Mouse (Mus musculus) stomach, postnatal 0 days (tissue): ENCODE results near the gene Clec2e.

Experiments used
- CTCF ChIP-seq: IDR thresholded peaks from 2 replicates; pipeline ENCODE4 v1.5.1; 2016; ENCODE audit warnings: antibody characterized with exemption, low read depth, mild to moderate bottlenecking, moderate library complexity
- EP300 ChIP-seq: optimal IDR thresholded peaks from 2 replicates; pipeline ENCODE3; 2016; ENCODE audit warnings: antibody characterized with exemption

DNA sequence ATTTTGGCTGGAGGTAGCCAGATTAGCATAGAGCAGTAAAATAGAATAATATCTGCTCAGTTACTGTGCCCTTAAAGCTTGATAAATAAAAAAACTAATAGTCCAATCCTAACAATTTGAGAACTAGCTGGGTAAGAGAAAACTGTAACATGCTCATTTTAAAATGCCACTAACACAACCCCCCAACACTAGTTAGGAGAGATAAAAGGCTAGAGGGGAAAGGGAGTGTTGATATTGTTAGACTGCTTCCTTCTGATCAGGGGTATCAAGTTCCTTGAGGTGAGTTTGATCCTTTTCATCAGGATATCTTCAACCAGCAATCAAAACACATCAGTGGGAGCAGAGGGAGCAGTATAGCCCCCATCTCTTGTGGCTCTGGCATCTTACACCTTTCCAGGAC lies 58.2 kb downstream of the Clec2e start:
- TF ChIP-seq CTCF: no peak
- TF ChIP-seq EP300: no peak
